Mouse (Mus musculus) ES-E14 (cell line): ENCODE data around the gene Abcf2. TPM values are rescaled to one million over a fixed set of nuclear protein-coding genes. Genes with fewer than 3 reads are reported as not detected.

Experiments
- DNase-seq: peaks from one replicate; pipeline ENCODE4 v3.0.0-alpha.2; 2013; ENCODE audit warnings: low read depth, low spot score
- H3K27ac ChIP-seq: 2 replicates; pipeline ENCODE4 v1.5.1; 2012; ENCODE audit warnings: low read depth, mild to moderate bottlenecking, low read length, moderate library complexity, mixed read lengths; ENCODE audit not compliant: poor library complexity, insufficient read depth, severe bottlenecking
- H3K36me3 ChIP-seq: 2 replicates; pipeline ENCODE4 v1.6.1; 2012; ENCODE audit warnings: mild to moderate bottlenecking, low read length, moderate library complexity, mixed read lengths; ENCODE audit not compliant: control insufficient read depth, poor library complexity, insufficient read depth, severe bottlenecking
- H3K4me1 ChIP-seq, 2 experiments: fragments of 150-350 bp in 1 of 2; sonication (generic) in 1 of 2; 2 replicates each; pipeline ENCODE4 v1.6.1; 2012; ENCODE audit warnings: low read length in 2 of 2, mild to moderate bottlenecking in 1 of 2, mixed read lengths in 1 of 2; ENCODE audit not compliant: control insufficient read depth in 2 of 2, insufficient read depth in 2 of 2, poor library complexity in 1 of 2
- H3K4me3 ChIP-seq, 2 experiments: fragments of 150-350 bp in 1 of 2; sonication (generic) in 1 of 2; 2 replicates each; pipeline ENCODE4 v1.5.1; 2012; ENCODE audit warnings: low read length in 2 of 2, low read depth in 1 of 2, mild to moderate bottlenecking in 1 of 2, mixed read lengths in 1 of 2; ENCODE audit not compliant: insufficient read depth in 1 of 2, poor library complexity in 1 of 2, severe bottlenecking in 1 of 2
- H3K9ac ChIP-seq: 2 replicates; pipeline ENCODE4 v1.6.1; 2012; ENCODE audit warnings: low read depth, mild to moderate bottlenecking, low read length, mixed read lengths; ENCODE audit not compliant: poor library complexity, insufficient read depth, severe bottlenecking
- H3K9me3 ChIP-seq: fragments of 150-350 bp; sonication (generic); 2 replicates; pipeline ENCODE4 v1.6.1; 2012; ENCODE audit warnings: low read depth, mild to moderate bottlenecking, low read length; ENCODE audit not compliant: control insufficient read depth, insufficient read depth
- CHD2 ChIP-seq: IDR thresholded peaks from 2 replicates; pipeline ENCODE4 v1.6.1; 2014; ENCODE audit warnings: mild to moderate bottlenecking, low read depth, low read length, inconsistent platforms
- HCFC1 ChIP-seq: IDR thresholded peaks from 2 replicates; pipeline ENCODE4 v1.6.1; 2012; ENCODE audit warnings: low read length, inconsistent platforms, borderline replicate concordance; ENCODE audit not compliant: insufficient read depth
- MAFK ChIP-seq: IDR thresholded peaks from 2 replicates; pipeline ENCODE4 v1.6.1; 2014; ENCODE audit warnings: mild to moderate bottlenecking, low read depth, low read length, inconsistent platforms; ENCODE audit not compliant: insufficient read depth
- ZC3H11A ChIP-seq: IDR thresholded peaks from 2 replicates; pipeline ENCODE4 v1.6.1; 2012; ENCODE audit warnings: low read depth, mild to moderate bottlenecking, inconsistent platforms, low read length, borderline replicate concordance
- ZNF384 ChIP-seq: IDR thresholded peaks from 2 replicates; pipeline ENCODE4 v1.6.1; 2012; ENCODE audit warnings: low read depth, low read length, inconsistent platforms
- in situ Hi-C, 2 experiments: fragments of 600-800 bp; cut with MboI; formaldehyde crosslinking; loops; one replicate each; pipeline ENCODE4 v1.15.1; 2025; ENCODE audit warnings: low sequenced_read_pairs in 2 of 2, inconsistent platforms in 1 of 2; ENCODE audit not compliant: unreplicated experiment in 2 of 2
- total RNA-seq: library from RNA; depleted of rRNA; stranded (reverse); fragments of 300-350 nt; gene quantifications from 2 replicates; pipeline ENCODE4 v1.2.3, GENCODE M21; 2012; rRNA removed

The Abcf2 gene
- total RNA-seq, 1 experiment, result 171 TPM

DNA sequence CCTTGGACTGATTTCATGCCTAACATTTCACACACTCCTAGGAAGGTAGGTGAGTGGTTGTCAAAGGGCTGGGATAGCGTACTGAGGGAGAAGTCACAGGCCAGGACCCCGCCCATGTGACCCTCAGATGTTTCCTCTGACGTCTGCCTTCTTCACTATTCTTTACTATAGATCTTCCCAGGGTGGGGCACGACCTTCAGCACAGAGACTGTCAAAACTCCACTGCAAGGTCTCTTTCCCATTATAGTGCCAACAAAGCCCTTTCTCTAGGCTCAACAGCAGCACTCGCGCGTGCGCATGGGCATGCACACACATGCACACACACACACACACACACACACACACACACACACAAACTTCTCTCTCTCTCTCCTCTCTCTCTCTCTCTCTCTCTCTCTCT lies 53.5 kb downstream of the Abcf2 start:
- no peaks in the 10 kb centered on the region for H3K36me3 ChIP-seq
- no peak overlapping the region for H3K27ac ChIP-seq
- H3K4me1 ChIP-seq, result peaks cover 6 to 9% of the 10 kb centered on the region in 2 experiments; a peak in 2 of 4 replicates
- no peak for TF ChIP-seq CHD2
- no peak overlapping the region for H3K4me3 ChIP-seq
- no peaks in the 10 kb centered on the region for H3K9me3 ChIP-seq
- DNase-seq, result no peak
- in situ Hi-C loops, result loop anchor here in 1 of 2 experiments (10.0 kb wide), 1 partner anchor 59 kb away; no protein-coding TSS in a partner anchor
- H3K9ac ChIP-seq, result no peak overlapping the region

DNA sequence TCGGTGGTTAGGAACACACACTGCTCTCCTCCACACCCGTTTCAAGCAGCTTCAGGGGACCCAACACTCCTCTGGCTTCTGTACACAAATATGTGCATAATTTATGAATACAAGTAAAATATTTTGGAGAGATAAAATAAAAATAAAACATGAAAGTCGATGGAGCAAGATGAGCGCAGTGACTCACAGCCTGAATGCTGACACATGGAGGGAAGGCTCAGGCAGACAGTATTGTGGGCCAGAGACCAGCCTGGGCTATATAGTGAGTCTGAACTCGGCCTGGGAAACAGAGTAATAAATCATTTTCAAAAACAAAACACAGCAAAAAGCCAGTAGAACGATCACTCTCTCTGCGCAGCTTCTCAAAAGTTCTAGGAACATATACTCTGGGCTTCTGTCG lies 55.9 kb downstream of the Abcf2 start:
- H3K9ac ChIP-seq, result no peak overlapping the region
- peaks cover 6 to 9% of the 10 kb centered on the region in 2 experiments; a peak in 2 of 4 replicates for H3K4me1 ChIP-seq
- H3K27ac ChIP-seq, result no peak overlapping the region
- no peaks in the 10 kb centered on the region for H3K9me3 ChIP-seq
- DNase-seq, result no peak
- no peak overlapping the region for H3K4me3 ChIP-seq
- no peaks in the 10 kb centered on the region for H3K36me3 ChIP-seq
- in situ Hi-C loops, result loop anchor here in 1 of 2 experiments (10.0 kb wide), 1 partner anchor 57 kb away; no protein-coding TSS in a partner anchor
- TF ChIP-seq MAFK (no peak), ZNF384 (no peak), HCFC1 (no peak), ZC3H11A (no peak)

Other genes starting within 250 kb of the Abcf2 start
- gene Kcnh2, start 225.9 kb downstream of the Abcf2 start, total RNA-seq, result 6.5 and 7.7 TPM in 2 replicates
- gene Nos3, start 212.7 kb downstream of the Abcf2 start, total RNA-seq, result 2.2 and 5.8 TPM in 2 replicates
- gene Atg9b, start 185.3 kb downstream of the Abcf2 start, total RNA-seq, result 3.7 and 8.2 TPM in 2 replicates
- 46.5 and 70.5 TPM in 2 replicates for gene Abcb8, start 183.8 kb downstream of the Abcf2 start, total RNA-seq
- 0.40 and 0.90 TPM in 2 replicates for gene Asic3, start 164.1 kb downstream of the Abcf2 start, total RNA-seq
- 17.8 and 23.4 TPM in 2 replicates for gene Cdk5, start 153.9 kb downstream of the Abcf2 start, total RNA-seq
- 30.4 and 31.5 TPM in 2 replicates for gene Slc4a2, start 153.6 kb downstream of the Abcf2 start, total RNA-seq
- gene Fastk, start 132.2 kb downstream of the Abcf2 start, total RNA-seq, result 70.4 and 111 TPM in 2 replicates
- gene Tmub1, start 129.6 kb downstream of the Abcf2 start, total RNA-seq, result 7.8 and 11.5 TPM in 2 replicates
- gene Agap3, start 125.3 kb downstream of the Abcf2 start, total RNA-seq, result 50.1 and 51.2 TPM in 2 replicates
- 0.40 and 0.69 TPM in 2 replicates for gene Gbx1, start 50.3 kb downstream of the Abcf2 start, total RNA-seq
- 0.18 and 0.53 TPM in 2 replicates for gene Asb10, start 36.5 kb downstream of the Abcf2 start, total RNA-seq
- gene 4931409K22Rik, start 20.7 kb downstream of the Abcf2 start, total RNA-seq, result 0.13 and 0.21 TPM in 2 replicates
- 23.0 and 23.7 TPM in 2 replicates for gene Chpf2, start 9.3 kb upstream of the Abcf2 start, total RNA-seq
- gene Smarcd3, start 46.9 kb upstream of the Abcf2 start, total RNA-seq, result 4.9 and 8.5 TPM in 2 replicates
- gene Nub1, start 108.1 kb upstream of the Abcf2 start, total RNA-seq, result 39.9 and 47.7 TPM in 2 replicates
- 2.5 and 9.5 TPM in 2 replicates for gene Wdr86, start 153.3 kb upstream of the Abcf2 start, total RNA-seq
- gene Crygn, start 180.5 kb upstream of the Abcf2 start, total RNA-seq, result 1.2 and 2.1 TPM in 2 replicates